Mouse (Mus musculus) testis, adult 2 months (tissue): Measurements from ENCODE around the gene 4931422A03Rik.

Experiments used
- CTCF ChIP-seq: fragments of 200-500 bp; IDR thresholded peaks from 2 replicates; pipeline ENCODE4 v1.5.1; 2012; ENCODE audit warnings: low read depth, mild to moderate bottlenecking, inconsistent platforms, low read length, moderate library complexity; ENCODE audit not compliant: control insufficient read depth, insufficient read depth, insufficient replicate concordance
- POLR2A ChIP-seq: fragments of 200-500 bp; IDR thresholded peaks from 2 replicates; pipeline ENCODE4 v1.6.1; 2012; ENCODE audit warnings: low read depth, mild to moderate bottlenecking, inconsistent platforms, low read length, moderate library complexity; ENCODE audit not compliant: control insufficient read depth

DNA sequence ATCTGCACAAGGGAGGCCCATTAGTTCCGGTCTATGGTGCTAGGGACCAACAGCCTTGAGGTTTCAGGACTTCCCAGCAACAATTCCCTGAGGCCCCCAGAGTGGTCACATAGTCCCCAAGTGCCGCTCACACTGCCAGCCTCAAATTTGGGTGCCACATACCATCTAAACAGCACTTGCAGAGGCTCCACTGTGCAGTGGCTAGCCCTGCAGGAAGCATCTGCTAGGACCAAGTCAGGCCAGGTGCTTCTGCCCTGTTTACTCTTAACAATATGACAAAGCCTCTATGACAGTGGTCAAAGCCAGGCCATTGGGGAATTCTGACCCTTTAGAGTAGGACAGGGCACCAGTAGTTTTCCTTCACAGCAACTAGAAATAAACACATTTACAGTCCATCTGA is 91.5 kb downstream of the 4931422A03Rik start:
- TF ChIP-seq POLR2A, result no peak
- no peak for TF ChIP-seq CTCF
